ENCODE assay signal across 15 mouse cellular contexts in genomic region chr9:58055666-58056065, GRCm38 (mm10). TPM values are rescaled to one million over a fixed set of nuclear protein-coding genes. Genes with fewer than 3 reads are reported as not detected.
A peak's percentile ranks its signal among the peaks of the same experiment; 100 is the strongest.
DNase-seq lines count a peak whose midpoint lies in the region; ATAC-seq lines count a peak whose summit lies in the region.
"Had no signal": no experiment of that assay in that cellular context is flagged by ENCODE, and none has a peak within 500 bp of the region (broad histone marks: within the 10 kb centered on the region; RNA-seq: fewer than 3 reads in every experiment).

No protein-coding gene starts in this region.

- no peaks in the 10 kb centered on the region for H3K9me3 ChIP-seq in forebrain, embryonic 10.5 days
- no peaks in the 10 kb centered on the region for H3K9me3 ChIP-seq in forebrain, embryonic 11.5 days (ENCODE audit: control insufficient read depth, low read length)
- H3K9me3 ChIP-seq in kidney, embryonic 14.5 days (ENCODE audit: control insufficient read depth, low read length) = no peaks in the 10 kb centered on the region
- H3K9me3 ChIP-seq in embryonic facial prominence, embryonic 14.5 days (ENCODE audit: control insufficient read depth, low read length) = no peaks in the 10 kb centered on the region
- H3K9me3 ChIP-seq in midbrain, embryonic 12.5 days = no peaks in the 10 kb centered on the region
- H3K9me3 ChIP-seq: liver, embryonic 12.5 days had no signal

- H3K4me2 ChIP-seq in forebrain, embryonic 11.5 days (ENCODE audit: low read depth, low read length, severe bottlenecking) = no peak overlapping the region
- no peak overlapping the region for H3K4me2 ChIP-seq in kidney, embryonic 14.5 days (replicated peaks; ENCODE audit: low read depth, low read length)
- H3K4me2 ChIP-seq in embryonic facial prominence, embryonic 14.5 days (ENCODE audit: low read depth, low read length) = no peak overlapping the region
- no peak overlapping the region for H3K4me2 ChIP-seq in midbrain, embryonic 12.5 days (replicated peaks)
- H3K4me2 ChIP-seq: liver, embryonic 12.5 days had no signal

- H3K36me3 ChIP-seq in forebrain, embryonic 10.5 days (replicated peaks) = no peaks in the 10 kb centered on the region
- no peaks in the 10 kb centered on the region for H3K36me3 ChIP-seq in forebrain, embryonic 11.5 days (ENCODE audit: control insufficient read depth, insufficient read depth, low read length)
- no peaks in the 10 kb centered on the region for H3K36me3 ChIP-seq in kidney, embryonic 14.5 days (ENCODE audit: control insufficient read depth, insufficient read depth, low read length)
- no peaks in the 10 kb centered on the region for H3K36me3 ChIP-seq in embryonic facial prominence, embryonic 14.5 days (ENCODE audit: control insufficient read depth, insufficient read depth, low read length)
- H3K36me3 ChIP-seq in midbrain, embryonic 12.5 days = no peaks in the 10 kb centered on the region
- H3K36me3 ChIP-seq: liver, embryonic 12.5 days had no signal

- no peak overlapping the region for H3K4me3 ChIP-seq in forebrain, embryonic 10.5 days
- no peak overlapping the region for H3K4me3 ChIP-seq in forebrain, embryonic 11.5 days (ENCODE audit: low read depth, low read length)
- H3K4me3 ChIP-seq in kidney, embryonic 14.5 days (ENCODE audit: low read length) = no peak overlapping the region
- H3K4me3 ChIP-seq in embryonic facial prominence, embryonic 14.5 days (ENCODE audit: low read depth, low read length) = no peak overlapping the region
- H3K4me3 ChIP-seq in midbrain, embryonic 12.5 days = no peak overlapping the region
- H3K4me3 ChIP-seq: gastrocnemius, adult 2 months; liver, embryonic 12.5 days had no signal

- H3K9ac ChIP-seq in forebrain, embryonic 11.5 days (ENCODE audit: low read length) = no peak overlapping the region
- H3K9ac ChIP-seq in kidney, embryonic 14.5 days (ENCODE audit: low read depth, low read length) = no peak overlapping the region
- no peak overlapping the region for H3K9ac ChIP-seq in embryonic facial prominence, embryonic 14.5 days (ENCODE audit: low read depth, low read length)
- no peak overlapping the region for H3K9ac ChIP-seq in midbrain, embryonic 12.5 days (replicated peaks)
- H3K9ac ChIP-seq: liver, embryonic 12.5 days had no signal

- H3K27me3 ChIP-seq in forebrain, embryonic 10.5 days (ENCODE audit: poor library complexity, severe bottlenecking) = peaks cover 70% of the 10 kb centered on the region
- H3K27me3 ChIP-seq in forebrain, embryonic 11.5 days (ENCODE audit: control insufficient read depth, insufficient read depth, low read length) = peaks cover 3% of the 10 kb centered on the region; the same call in 1 of the 2 replicates
- H3K27me3 ChIP-seq in kidney, embryonic 14.5 days (ENCODE audit: control insufficient read depth, insufficient read depth, low read length) = no peaks in the 10 kb centered on the region
- H3K27me3 ChIP-seq in embryonic facial prominence, embryonic 14.5 days (replicated peaks; ENCODE audit: control insufficient read depth, insufficient read depth, low read length) = no peaks in the 10 kb centered on the region; the same call in 1 of the 2 replicates
- peaks cover 42% of the 10 kb centered on the region for H3K27me3 ChIP-seq in midbrain, embryonic 12.5 days

- peaks cover 69% of the 10 kb centered on the region for H3K4me1 ChIP-seq in forebrain, embryonic 10.5 days
- H3K4me1 ChIP-seq in forebrain, embryonic 11.5 days (replicated peaks; ENCODE audit: control insufficient read depth, insufficient read depth, low read length) = peaks cover 25% of the 10 kb centered on the region
- H3K4me1 ChIP-seq in kidney, embryonic 14.5 days (ENCODE audit: control insufficient read depth, insufficient read depth, low read length) = peaks cover 17% of the 10 kb centered on the region; the same call in 1 of the 2 replicates
- H3K4me1 ChIP-seq in embryonic facial prominence, embryonic 14.5 days (ENCODE audit: control insufficient read depth, insufficient read depth, low read length) = no peaks in the 10 kb centered on the region; the same call in 1 of the 2 replicates
- peaks cover 48% of the 10 kb centered on the region for H3K4me1 ChIP-seq in midbrain, embryonic 12.5 days
- H3K4me1 ChIP-seq: liver, embryonic 12.5 days had no signal

- DNase-seq in forebrain, embryonic 10.5 days (ENCODE audit: extremely low spot score, low spot score) = no peak
- no peak for DNase-seq in forebrain, embryonic 11.5 days (ENCODE audit: low spot score)
- DNase-seq in kidney, postnatal 25 days = no peak
- no peak for DNase-seq in embryonic facial prominence, embryonic 14.5 days (ENCODE audit: low spot score)
- no peak for DNase-seq in Muller cell, postnatal 12 days (ENCODE audit: inconsistent ontology term)
- no peak for DNase-seq in layer of hippocampus, adult 11-12 months (ENCODE audit: low spot score)
- DNase-seq: cerebellum, postnatal 14 days; gastrocnemius, adult 2 months; heart, adult 11 months; right cerebral cortex, postnatal 14 days; thymus, postnatal 25 days had no signal

- peak overlapping the region; percentile 52; the same call in 1 of the 2 replicates for H3K27ac ChIP-seq in forebrain, embryonic 10.5 days
- H3K27ac ChIP-seq in forebrain, embryonic 11.5 days (ENCODE audit: low read depth, low read length) = no peak overlapping the region
- H3K27ac ChIP-seq in kidney, embryonic 14.5 days (ENCODE audit: low read depth, low read length) = no peak overlapping the region
- no peak overlapping the region for H3K27ac ChIP-seq in embryonic facial prominence, embryonic 14.5 days (replicated peaks; ENCODE audit: low read depth, low read length)
- H3K27ac ChIP-seq in midbrain, embryonic 12.5 days (replicated peaks) = peak overlapping the region; percentile 39; the same call in 1 of the 2 replicates
- H3K27ac ChIP-seq: gastrocnemius, adult 2 months; liver, embryonic 12.5 days had no signal

- 85% methylated on average over 5 of the region's 5 CpGs for WGBS in forebrain, embryonic 10.5 days
- 71% methylated on average over 5 of the region's 5 CpGs for WGBS in forebrain, embryonic 11.5 days
- 49% methylated on average over 5 of the region's 5 CpGs for WGBS in kidney, embryonic 14.5 days
- WGBS in embryonic facial prominence, embryonic 14.5 days = 68% methylated on average over 5 of the region's 5 CpGs
- 81% methylated on average over 5 of the region's 5 CpGs for WGBS in midbrain, embryonic 12.5 days

- no peak for ATAC-seq in forebrain, embryonic 11.5 days (replicated peaks; ENCODE audit: low FRiP score)
- ATAC-seq in kidney, embryonic 14.5 days (ENCODE audit: low FRiP score, low TSS enrichment) = peak; percentile 52; the same call in 1 of the 2 replicates
- ATAC-seq in embryonic facial prominence, embryonic 14.5 days (ENCODE audit: low read depth) = peak; percentile 20; the same call in 1 of the 2 replicates
- ATAC-seq in midbrain, embryonic 12.5 days (ENCODE audit: low FRiP score, low read depth) = no peak
- ATAC-seq: activated CD4-positive, CD25-positive, alpha-beta regulatory T cell, adult 4 months; liver, embryonic 12.5 days had no signal

RNA-seq across cellular contexts. Expression of gene Stra6, which starts 7.9 kb away (rescaled TPM):
- 33.0 and 37.1 TPM in 2 replicates for polyA plus RNA-seq in forebrain, embryonic 10.5 days (2016; fragmentation: Nextera tagmentation; extraction: Ambion mirVana)
- polyA plus RNA-seq in forebrain, embryonic 11.5 days (2014; fragmentation: Nextera tagmentation; extraction: Ambion mirVana) = 18.0 and 21.8 TPM in 2 replicates
- polyA plus RNA-seq in kidney, embryonic 14.5 days (2014; fragmentation: Nextera tagmentation; extraction: Ambion mirVana) = 25.7 and 39.2 TPM in 2 replicates
- 10.5 and 16.1 TPM in 2 replicates for polyA plus RNA-seq in embryonic facial prominence, embryonic 14.5 days (2014; fragmentation: Nextera tagmentation; extraction: Ambion mirVana)
- polyA plus RNA-seq in midbrain, embryonic 12.5 days (2016; fragmentation: Nextera tagmentation; extraction: Ambion mirVana) = 8.6 and 9.1 TPM in 2 replicates

RNA-seq across cellular contexts. Expression of gene Cyp11a1, which starts 49.5 kb away (rescaled TPM):
- polyA plus RNA-seq in forebrain, embryonic 10.5 days (2016; fragmentation: Nextera tagmentation; extraction: Ambion mirVana) = not detected in 2 replicates
- not detected in 2 replicates for polyA plus RNA-seq in forebrain, embryonic 11.5 days (2014; fragmentation: Nextera tagmentation; extraction: Ambion mirVana)
- 0.47 and 0.87 TPM in 2 replicates for polyA plus RNA-seq in kidney, embryonic 14.5 days (2014; fragmentation: Nextera tagmentation; extraction: Ambion mirVana)
- polyA plus RNA-seq in embryonic facial prominence, embryonic 14.5 days (2014; fragmentation: Nextera tagmentation; extraction: Ambion mirVana) = 5.9 and 7.0 TPM in 2 replicates
- 0.42 TPM in 1 of 2 replicates, not detected in the other for polyA plus RNA-seq in midbrain, embryonic 12.5 days (2016; fragmentation: Nextera tagmentation; extraction: Ambion mirVana)
- polyA plus RNA-seq: activated CD4-positive, CD25-positive, alpha-beta regulatory T cell, adult 4 months had no signal

Comparison
In these comparisons a context has a peak if more than half of its experiments do, and no peak if none do; other contexts are left out.
1. H3K27ac ChIP-seq: peak in forebrain, embryonic 10.5 days (single experiment) and midbrain, embryonic 12.5 days (single experiment); none in forebrain, embryonic 11.5 days (single experiment), kidney, embryonic 14.5 days (single experiment) and embryonic facial prominence, embryonic 14.5 days (single experiment).
2. ATAC-seq: peak in kidney, embryonic 14.5 days (single experiment) and embryonic facial prominence, embryonic 14.5 days (single experiment); none in forebrain, embryonic 11.5 days (single experiment) and midbrain, embryonic 12.5 days (single experiment).